Mouse (Mus musculus) embryonic facial prominence, embryonic 10.5 days (tissue): ENCODE data around the gene Pla2g6. TPM values are rescaled to one million over a fixed set of nuclear protein-coding genes. Genes with fewer than 3 reads are reported as not detected.

Experiments used
- DNase-seq: peaks from one replicate; pipeline ENCODE4 v3.0.0-alpha.2; 2017; ENCODE audit warnings: low spot score
- H3K27ac ChIP-seq: fragments of 300-500 bp; sonication (generic); replicated peaks from 2 replicates; pipeline ENCODE4 v1.5.1; 2016; ENCODE audit warnings: mild to moderate bottlenecking
- H3K27me3 ChIP-seq: fragments of 300-500 bp; sonication (generic); replicated peaks from 2 replicates; pipeline ENCODE4 v1.6.1; 2016; ENCODE audit warnings: low read depth, mild to moderate bottlenecking; ENCODE audit not compliant: poor library complexity, severe bottlenecking
- H3K36me3 ChIP-seq: fragments of 300-500 bp; sonication (generic); replicated peaks from 2 replicates; pipeline ENCODE4 v1.6.1; 2016; ENCODE audit warnings: mild to moderate bottlenecking, moderate library complexity
- H3K4me1 ChIP-seq: fragments of 300-500 bp; sonication (generic); 2 replicates; pipeline ENCODE4 v1.6.1; 2016
- H3K4me3 ChIP-seq: fragments of 300-500 bp; sonication (generic); 2 replicates; pipeline ENCODE4 v1.5.1; 2016; ENCODE audit warnings: mild to moderate bottlenecking, moderate library complexity
- H3K9me3 ChIP-seq: fragments of 300-500 bp; sonication (generic); 2 replicates; pipeline ENCODE4 v1.6.1; 2016; ENCODE audit warnings: mild to moderate bottlenecking
- WGBS: fragments of 180-500 bp; shearing (Covaris S2); methylation state at CpG from one replicate; pipeline ENCODE4 v1.1.7; 2016; 5-methylcytosine and 5-hydroxymethylcytosine counted together
- polyA plus RNA-seq: library from polyadenylated mRNA; unstranded; fragments of >200 nt; fragmentation: Nextera tagmentation; extraction: Ambion mirVana; gene quantifications from 2 replicates; pipeline ENCODE4 v1.2.1, GENCODE M21; 2016

Pla2g6 gene
- polyA plus RNA-seq, 1 experiment from 2014 or later = 18.4 TPM

DNA sequence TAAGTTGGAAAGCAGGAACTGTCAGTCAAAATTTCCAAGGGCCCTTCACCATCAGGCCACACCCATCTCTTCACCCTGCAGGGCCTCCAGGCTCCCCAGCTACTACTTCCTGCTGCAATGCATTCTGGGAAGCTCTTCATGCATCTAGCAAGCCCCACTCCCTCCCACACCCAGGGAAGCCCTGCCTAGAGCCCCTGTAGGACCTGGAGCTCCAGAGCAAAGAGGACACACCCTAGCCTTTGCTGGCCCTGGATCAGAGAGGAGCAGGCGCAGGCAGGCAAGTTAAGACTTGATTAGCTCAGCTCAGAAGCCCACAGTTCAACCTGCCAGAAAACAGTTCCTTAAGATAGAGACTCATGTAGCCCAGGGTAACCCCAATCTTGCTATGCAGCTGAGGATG, 46.8 kb downstream of the Pla2g6 start:
- H3K27ac ChIP-seq = no peak overlapping the region
- no peak overlapping the region for H3K4me3 ChIP-seq
- peak; percentile 46 for DNase-seq
- H3K9me3 ChIP-seq = no peaks in the 10 kb centered on the region
- peaks cover 19% of the 10 kb centered on the region for H3K4me1 ChIP-seq
- H3K36me3 ChIP-seq = peaks cover 7% of the 10 kb centered on the region
- 86% methylated on average over 1 of the region's 1 CpGs for WGBS
- no peaks in the 10 kb centered on the region for H3K27me3 ChIP-seq

DNA sequence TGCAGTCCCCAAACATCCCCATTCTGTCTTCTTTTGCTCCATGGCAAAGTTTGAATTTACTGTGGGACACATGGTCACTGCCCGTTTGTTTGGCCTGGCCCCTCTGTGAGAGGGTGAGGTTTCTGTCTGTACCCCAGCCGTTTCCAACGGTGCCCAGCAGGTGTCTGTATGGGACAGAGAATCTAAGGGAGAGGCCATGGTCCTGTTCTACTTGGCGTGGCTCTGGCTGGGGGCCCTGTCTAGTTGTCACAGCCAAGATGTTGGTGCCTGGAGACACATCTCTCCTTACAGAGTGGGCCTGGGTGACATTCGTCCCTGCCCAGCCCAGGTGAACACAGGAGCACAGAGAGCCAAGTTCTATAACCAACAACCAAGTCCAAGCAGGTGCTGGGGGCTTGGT, 47.3 kb downstream of the Pla2g6 start:
- Histone ChIP-seq H3K4me1 (peaks cover 19% of the 10 kb centered on the region), H3K4me3 (no peak overlapping the region), H3K36me3 (peaks cover 2% of the 10 kb centered on the region), H3K9me3 (no peaks in the 10 kb centered on the region), H3K27me3 (no peaks in the 10 kb centered on the region), H3K27ac (no peak overlapping the region)
- DNase-seq = no peak
- WGBS = 70% methylated on average over 5 of the region's 5 CpGs

GRCm38 (mm10) chr15:79280209-79280608, 48.0 kb downstream of the Pla2g6 start:
- Histone ChIP-seq H3K27ac (no peak overlapping the region), H3K4me3 (no peak overlapping the region), H3K27me3 (no peaks in the 10 kb centered on the region), H3K36me3 (no peaks in the 10 kb centered on the region), H3K4me1 (peaks cover 16% of the 10 kb centered on the region), H3K9me3 (no peaks in the 10 kb centered on the region)
- peak; percentile 41 for DNase-seq
- 25% methylated on average over 6 of the region's 6 CpGs for WGBS

GRCm38 (mm10) chr15:79277728-79278127, 50.5 kb downstream of the Pla2g6 start:
- no peak overlapping the region for H3K4me3 ChIP-seq
- DNase-seq = no peak
- no peaks in the 10 kb centered on the region for H3K9me3 ChIP-seq
- H3K27ac ChIP-seq = no peak overlapping the region
- peaks cover 15% of the 10 kb centered on the region for H3K4me1 ChIP-seq
- WGBS = 61% methylated on average over 10 of the region's 10 CpGs
- H3K27me3 ChIP-seq = peaks cover 11% of the 10 kb centered on the region
- H3K36me3 ChIP-seq = no peaks in the 10 kb centered on the region

DNA sequence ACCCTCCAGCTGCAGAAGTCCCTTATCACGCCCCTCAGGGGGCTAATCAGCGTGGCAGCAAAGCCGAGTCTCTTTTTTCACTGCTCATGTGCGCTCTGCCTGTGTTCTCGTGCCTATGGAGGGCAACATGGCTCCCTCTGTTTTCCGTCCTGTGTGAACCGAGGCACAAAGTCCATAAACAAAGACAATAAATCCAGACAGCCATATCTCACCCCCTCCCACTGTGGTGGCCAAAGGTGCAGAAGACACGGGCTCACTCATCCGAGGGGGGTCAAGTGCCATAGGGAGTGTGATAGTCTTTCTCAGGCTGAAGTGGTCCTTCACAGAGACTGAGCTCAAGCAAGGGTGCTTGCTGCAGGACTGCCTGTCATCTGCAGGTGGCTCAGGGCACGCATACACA, 55.2 kb downstream of the Pla2g6 start:
- 64% methylated on average over 10 of the region's 10 CpGs for WGBS
- no peak overlapping the region for H3K4me3 ChIP-seq
- DNase-seq = no peak
- no peaks in the 10 kb centered on the region for H3K36me3 ChIP-seq
- no peak overlapping the region for H3K27ac ChIP-seq
- no peaks in the 10 kb centered on the region for H3K9me3 ChIP-seq
- peaks cover 19% of the 10 kb centered on the region for H3K4me1 ChIP-seq
- H3K27me3 ChIP-seq = peaks cover 48% of the 10 kb centered on the region

- Histone ChIP-seq H3K36me3 (no peaks in the 10 kb centered on the region), H3K4me3 (peak overlapping the region; percentile 59), H3K4me1 (peaks cover 23% of the 10 kb centered on the region), H3K27me3 (peaks cover 60% of the 10 kb centered on the region), H3K9me3 (no peaks in the 10 kb centered on the region), H3K27ac (0 out of 2 replicates have a peak overlapping the region, but pooled peaks have one; percentile 69)
- peak; percentile 72 for DNase-seq
- 13% methylated on average over 17 of the region's 17 CpGs for WGBS
Observed at GRCm38 (mm10) chr15:79271124-79271746, 57.0 kb downstream of the Pla2g6 start.

GRCm38 (mm10) chr15:79270317-79271123, 57.7 kb downstream of the Pla2g6 start:
- Histone ChIP-seq H3K4me1 (peaks cover 25% of the 10 kb centered on the region), H3K27me3 (peaks cover 67% of the 10 kb centered on the region), H3K4me3 (peak overlapping the region; percentile 59), H3K36me3 (no peaks in the 10 kb centered on the region), H3K9me3 (no peaks in the 10 kb centered on the region), H3K27ac (peak overlapping the region; percentile 69)
- DNase-seq = peak; percentile 81
- WGBS = 1% methylated on average over 33 of the region's 33 CpGs

DNA sequence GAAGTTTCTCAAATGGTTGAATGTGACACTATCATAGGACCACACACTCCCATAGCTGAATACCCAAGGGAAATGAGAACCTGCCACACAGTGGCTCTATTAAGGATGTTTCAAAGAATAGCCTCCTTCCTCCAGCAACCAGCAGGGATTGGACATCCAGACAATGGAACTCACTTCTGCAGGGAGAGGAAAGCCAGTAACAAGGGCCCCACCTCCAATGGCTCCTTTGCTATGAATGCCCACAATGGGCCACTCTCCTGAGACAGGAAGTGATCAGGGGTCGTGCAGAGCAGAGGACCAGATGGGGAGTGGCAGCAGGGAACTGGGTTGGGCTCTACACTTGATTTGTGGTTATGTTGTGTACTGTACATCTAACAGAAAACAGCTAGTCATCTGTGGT, 59.7 kb downstream of the Pla2g6 start:
- H3K27ac ChIP-seq = no peak overlapping the region
- H3K4me1 ChIP-seq = peaks cover 25% of the 10 kb centered on the region
- no peaks in the 10 kb centered on the region for H3K9me3 ChIP-seq
- WGBS = 13% methylated on average over 1 of the region's 1 CpGs
- H3K27me3 ChIP-seq = peaks cover 84% of the 10 kb centered on the region
- H3K36me3 ChIP-seq = no peaks in the 10 kb centered on the region
- no peak overlapping the region for H3K4me3 ChIP-seq
- no peak for DNase-seq

- Histone ChIP-seq H3K27me3 (peaks cover 88% of the 10 kb centered on the region), H3K36me3 (no peaks in the 10 kb centered on the region), H3K9me3 (no peaks in the 10 kb centered on the region), H3K4me1 (peaks cover 37% of the 10 kb centered on the region), H3K27ac (no peak overlapping the region), H3K4me3 (no peak overlapping the region)
- DNase-seq = no peak
- 72% methylated on average over 4 of the region's 4 CpGs for WGBS
Observed at GRCm38 (mm10) chr15:79265384-79265783, 62.8 kb downstream of the Pla2g6 start.

DNA sequence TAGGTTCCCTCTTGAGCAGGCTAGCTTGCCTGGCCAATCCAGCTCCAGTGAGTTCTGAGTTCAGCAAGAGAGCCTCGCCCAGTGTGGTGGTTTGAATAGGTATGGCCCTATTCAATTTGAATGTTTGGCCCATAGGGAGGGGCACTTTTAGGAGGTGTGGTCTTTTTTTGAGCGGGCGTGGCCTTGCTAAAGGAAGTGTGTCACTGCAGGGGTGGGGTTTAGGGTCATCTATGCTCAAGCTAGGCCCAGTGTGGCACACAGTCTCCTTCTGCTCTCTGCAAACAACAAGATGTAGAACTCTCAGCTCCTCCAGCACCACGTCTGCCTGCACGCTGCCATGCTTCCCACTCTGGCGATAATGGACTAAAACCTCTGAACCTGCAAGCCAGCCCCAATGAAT, 64.5 kb downstream of the Pla2g6 start:
- WGBS = 90% methylated on average over 6 of the region's 6 CpGs
- H3K27me3 ChIP-seq = peaks cover 94% of the 10 kb centered on the region

DNA sequence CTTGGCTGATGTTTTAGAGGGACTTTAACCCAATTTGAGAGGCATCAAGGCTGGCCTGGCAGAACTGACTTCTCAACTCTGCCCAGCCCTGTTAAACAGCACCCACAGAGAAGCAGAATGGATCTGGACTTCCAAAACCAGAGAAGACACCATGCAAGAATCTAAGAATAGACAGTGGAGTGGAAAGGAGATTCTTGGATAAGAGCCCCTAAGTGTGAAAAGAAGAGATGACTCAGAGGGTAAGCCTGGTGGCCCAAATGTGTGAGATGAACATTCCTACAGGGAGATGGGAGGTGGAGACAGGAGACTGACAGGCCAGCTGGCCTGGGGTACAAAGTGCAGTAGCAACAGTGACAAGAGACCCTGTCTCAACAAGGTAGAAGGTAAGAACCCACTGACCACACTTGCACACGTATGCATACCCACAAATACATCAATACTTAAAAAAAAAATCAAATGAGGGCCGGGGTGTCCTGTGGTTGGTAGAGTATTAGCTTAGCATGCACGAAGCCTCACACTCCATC, 65.3 kb downstream of the Pla2g6 start:
- H3K9me3 ChIP-seq = no peaks in the 10 kb centered on the region
- no peak overlapping the region for H3K4me3 ChIP-seq
- H3K4me1 ChIP-seq = peaks cover 47% of the 10 kb centered on the region
- H3K27me3 ChIP-seq = peaks cover 91% of the 10 kb centered on the region
- no peaks in the 10 kb centered on the region for H3K36me3 ChIP-seq
- H3K27ac ChIP-seq = no peak overlapping the region
- DNase-seq = no peak
- WGBS = 94% methylated on average over 3 of the region's 3 CpGs

More for the DNA sequence above, 64.5 kb downstream of the Pla2g6 start:
- Histone ChIP-seq H3K36me3 (no peaks in the 10 kb centered on the region), H3K4me3 (no peak overlapping the region), H3K4me1 (peaks cover 38% of the 10 kb centered on the region), H3K27ac (no peak overlapping the region), H3K9me3 (no peaks in the 10 kb centered on the region)
- no peak for DNase-seq

- peak; percentile 70 for DNase-seq
- Histone ChIP-seq H3K4me1 (peaks cover 47% of the 10 kb centered on the region), H3K4me3 (peak overlapping the region; percentile 76), H3K36me3 (no peaks in the 10 kb centered on the region), H3K27ac (no peak overlapping the region), H3K27me3 (peaks cover 89% of the 10 kb centered on the region), H3K9me3 (no peaks in the 10 kb centered on the region)
- 26% methylated on average over 13 of the region's 13 CpGs for WGBS
Observed at GRCm38 (mm10) chr15:79262375-79262774, 65.8 kb downstream of the Pla2g6 start.

- H3K9me3 ChIP-seq = no peaks in the 10 kb centered on the region
- peaks cover 86% of the 10 kb centered on the region for H3K27me3 ChIP-seq
- H3K4me3 ChIP-seq = peak overlapping the region; percentile 76
- H3K27ac ChIP-seq = peak overlapping the region; percentile 82
- H3K4me1 ChIP-seq = peaks cover 47% of the 10 kb centered on the region
- H3K36me3 ChIP-seq = no peaks in the 10 kb centered on the region
- under 1% methylated on average over 27 of the region's 28 CpGs for WGBS
- DNase-seq = peak; percentile 60
Observed at GRCm38 (mm10) chr15:79261757-79262156, 66.4 kb downstream of the Pla2g6 start.
